Mouse (Mus musculus) kidney, postnatal 0 days (tissue): ENCODE measurements at regions not wholly inside any gene's neighbourhood (a gene's known extent, or its start where the extent isn't known, plus 50 kb on each side); places are given as distances from the start of the nearest gene placed in this dataset.
"Not testable (repeated sequence)": the region's sequence is repeated elsewhere in the genome, so short reads cannot be mapped to it uniquely, and the experiment has no call there.

Experiments
- ATAC-seq: fragments of 200-750 bp; cut with Nextera tagmentation; replicated peaks from 2 replicates; pipeline ENCODE4 v1.8.0; 2017; ENCODE audit warnings: low read depth, moderate number of reproducible peaks, moderate TSS enrichment, moderate library complexity; ENCODE audit not compliant: low FRiP score
- DNase-seq: peaks from one replicate; pipeline ENCODE4 v3.0.0-alpha.2; 2016; ENCODE audit warnings: low spot score
- H3K27ac ChIP-seq: fragments of 300-500 bp; sonication (generic); 2 replicates; pipeline ENCODE4 v1.5.1; 2014; ENCODE audit warnings: mild to moderate bottlenecking
- H3K27me3 ChIP-seq: fragments of 300-500 bp; sonication (generic); 2 replicates; pipeline ENCODE4 v1.6.1; 2014; ENCODE audit warnings: low read length, mixed read lengths; ENCODE audit not compliant: insufficient read depth
- H3K36me3 ChIP-seq: fragments of 300-500 bp; sonication (generic); 2 replicates; pipeline ENCODE4 v1.6.1; 2014; ENCODE audit warnings: low read length, mixed read lengths; ENCODE audit not compliant: insufficient read depth
- H3K4me1 ChIP-seq: fragments of 300-500 bp; sonication (generic); replicated peaks from 2 replicates; pipeline ENCODE4 v1.6.1; 2014; ENCODE audit warnings: antibody characterized with exemption, low read length, mixed read lengths; ENCODE audit not compliant: insufficient read depth
- H3K4me2 ChIP-seq: fragments of 300-500 bp; sonication (generic); 2 replicates; pipeline ENCODE4 v1.6.1; 2014; ENCODE audit warnings: mild to moderate bottlenecking, low read length, moderate library complexity, mixed read lengths
- H3K4me3 ChIP-seq: fragments of 300-500 bp; sonication (generic); replicated peaks from 2 replicates; pipeline ENCODE4 v1.5.1; 2014; ENCODE audit warnings: low read depth, low read length
- H3K9ac ChIP-seq: fragments of 300-500 bp; sonication (generic); 2 replicates; pipeline ENCODE4 v1.6.1; 2014; ENCODE audit warnings: low read depth, low read length
- H3K9me3 ChIP-seq: fragments of 300-500 bp; sonication (generic); replicated peaks from 2 replicates; pipeline ENCODE4 v1.6.1; 2016; ENCODE audit warnings: low read length, inconsistent platforms, mixed read lengths
- CTCF ChIP-seq: IDR thresholded peaks from 2 replicates; pipeline ENCODE4 v1.5.1; 2016; ENCODE audit warnings: antibody characterized with exemption, low read depth, mild to moderate bottlenecking, moderate library complexity
- WGBS: fragments of 180-500 bp; shearing (Covaris S2); extraction: QIAGEN DNeasy Blood & Tissue Kit; methylation state at CpG from one replicate; pipeline ENCODE4 v1.1.7; 2014; 5-methylcytosine and 5-hydroxymethylcytosine counted together

DNA sequence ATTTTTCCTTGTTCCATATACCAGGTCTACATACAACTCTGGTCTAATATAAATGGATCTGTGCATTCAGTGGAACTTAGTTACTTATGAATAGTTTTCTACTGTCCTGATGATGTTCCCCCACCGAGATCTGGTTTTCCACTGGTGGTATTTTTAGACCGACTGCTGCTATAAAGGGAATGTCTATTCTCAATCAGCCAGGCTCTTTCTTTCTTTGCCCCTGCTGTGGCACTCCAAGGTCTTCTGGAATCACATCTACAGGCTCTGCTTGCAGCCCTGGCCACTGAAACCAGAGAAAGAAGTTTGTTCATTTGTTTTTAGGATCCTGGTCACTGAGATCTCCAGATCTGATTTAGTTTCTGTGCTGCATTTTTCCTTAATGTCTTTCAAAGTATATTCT lies 810.4 kb downstream of the Abca13 start:
- no peaks in the 10 kb centered on the region for H3K27me3 ChIP-seq
- ATAC-seq (no peak), DNase-seq (no peak)
- H3K4me2 ChIP-seq = no peak overlapping the region
- no peaks in the 10 kb centered on the region for H3K9me3 ChIP-seq
- WGBS = 70% methylated on average over 2 of the region's 2 CpGs
- H3K4me1 ChIP-seq = no peaks in the 10 kb centered on the region
- H3K9ac ChIP-seq = no peak overlapping the region
- H3K27ac ChIP-seq = no peak overlapping the region
- TF ChIP-seq CTCF = no peak
- H3K4me3 ChIP-seq = no peak overlapping the region
- H3K36me3 ChIP-seq = no peaks in the 10 kb centered on the region

DNA sequence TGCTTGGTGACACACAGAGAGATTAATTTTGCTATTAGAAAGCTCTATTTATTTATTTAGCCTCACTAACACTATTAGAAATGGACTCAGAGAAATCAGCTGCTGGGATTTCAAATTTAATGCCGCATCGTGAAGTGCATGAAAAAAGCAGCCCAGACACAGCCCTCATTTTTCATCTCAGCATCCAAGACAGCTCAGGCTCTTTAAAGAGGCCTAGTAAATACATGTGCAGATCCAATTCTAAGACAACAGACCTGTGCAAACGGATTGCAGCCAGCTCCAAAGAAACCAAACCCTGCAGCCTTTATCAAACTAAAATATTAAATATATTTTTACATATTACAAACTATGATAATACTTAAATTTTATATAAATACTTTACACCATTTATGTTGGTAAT lies 815.1 kb downstream of the Abca13 start:
- no peaks in the 10 kb centered on the region for H3K36me3 ChIP-seq
- H3K27me3 ChIP-seq = no peaks in the 10 kb centered on the region
- no peaks in the 10 kb centered on the region for H3K4me1 ChIP-seq
- no peak overlapping the region for H3K9ac ChIP-seq
- H3K4me2 ChIP-seq = no peak overlapping the region
- no peak overlapping the region for H3K27ac ChIP-seq
- DNase-seq (no peak), ATAC-seq (no peak)
- no peak for TF ChIP-seq CTCF
- H3K9me3 ChIP-seq = no peaks in the 10 kb centered on the region
- no peak overlapping the region for H3K4me3 ChIP-seq
- 47% methylated on average over 3 of the region's 3 CpGs for WGBS

DNA sequence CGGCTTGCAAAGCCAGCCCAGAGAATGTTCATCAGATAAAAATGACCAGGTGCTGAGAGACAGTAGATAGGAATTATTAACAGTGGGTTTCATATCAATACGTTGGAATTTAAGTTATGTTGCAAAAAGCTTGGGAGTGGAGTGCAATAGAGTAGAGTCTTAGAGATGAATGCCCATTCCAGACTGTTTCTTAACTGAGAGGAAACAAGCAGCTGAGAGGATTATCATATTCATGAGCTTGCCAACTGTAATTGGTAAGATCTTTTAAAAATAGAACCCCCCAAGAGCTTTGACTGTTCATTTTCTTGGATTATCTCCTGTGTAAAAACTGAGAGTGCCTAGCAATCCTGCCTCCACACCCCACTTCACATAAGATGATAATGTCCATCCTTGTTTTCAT lies 854.9 kb downstream of the Abca13 start:
- Histone ChIP-seq H3K4me3 (no peak overlapping the region), H3K27ac (no peak overlapping the region), H3K9ac (no peak overlapping the region), H3K4me2 (no peak overlapping the region), H3K4me1 (no peaks in the 10 kb centered on the region), H3K9me3 (no peaks in the 10 kb centered on the region), H3K36me3 (no peaks in the 10 kb centered on the region), H3K27me3 (no peaks in the 10 kb centered on the region)
- DNase-seq = no peak
- WGBS = 60% methylated on average over 2 of the region's 2 CpGs
- TF ChIP-seq CTCF = no peak
- no peak for ATAC-seq

DNA sequence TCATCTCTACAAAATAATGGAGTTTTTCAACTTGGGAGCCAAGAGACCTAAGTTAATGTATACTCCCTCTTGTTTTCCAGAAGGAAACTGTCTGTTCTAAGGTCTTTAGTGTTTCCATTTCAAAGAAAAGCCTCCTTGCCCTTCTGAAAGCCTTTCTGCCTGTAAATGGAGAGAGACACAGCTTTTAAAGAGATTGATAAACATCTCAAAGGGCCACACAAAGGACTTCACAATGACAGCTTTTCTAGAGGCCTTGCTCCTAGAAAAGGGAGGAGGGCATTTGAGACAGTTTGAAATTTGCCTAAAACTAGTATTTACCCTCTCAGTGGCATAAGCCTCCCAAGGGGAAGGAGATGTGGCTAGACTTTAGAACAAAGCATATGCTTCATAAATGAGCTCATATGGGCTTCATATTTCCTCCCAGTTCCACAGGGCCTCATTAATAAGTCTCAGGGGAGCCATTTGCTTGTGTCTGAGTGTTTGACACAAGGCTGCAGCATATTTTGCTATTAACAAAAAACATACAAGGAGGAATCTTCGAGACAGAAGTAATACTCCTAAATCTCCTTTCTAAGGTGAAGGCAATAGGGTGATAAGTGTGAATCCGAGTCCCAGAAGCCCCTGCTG lies 860.0 kb downstream of the Abca13 start:
- no peak overlapping the region for H3K9ac ChIP-seq
- H3K36me3 ChIP-seq = no peaks in the 10 kb centered on the region
- no peaks in the 10 kb centered on the region for H3K4me1 ChIP-seq
- no peak overlapping the region for H3K4me3 ChIP-seq
- no peaks in the 10 kb centered on the region for H3K9me3 ChIP-seq
- no peak overlapping the region for H3K4me2 ChIP-seq
- no peak for TF ChIP-seq CTCF
- ATAC-seq = no peak
- no peak overlapping the region for H3K27ac ChIP-seq
- DNase-seq = no peak
- WGBS = 52% methylated on average over 2 of the region's 2 CpGs
- H3K27me3 ChIP-seq = no peaks in the 10 kb centered on the region

DNA sequence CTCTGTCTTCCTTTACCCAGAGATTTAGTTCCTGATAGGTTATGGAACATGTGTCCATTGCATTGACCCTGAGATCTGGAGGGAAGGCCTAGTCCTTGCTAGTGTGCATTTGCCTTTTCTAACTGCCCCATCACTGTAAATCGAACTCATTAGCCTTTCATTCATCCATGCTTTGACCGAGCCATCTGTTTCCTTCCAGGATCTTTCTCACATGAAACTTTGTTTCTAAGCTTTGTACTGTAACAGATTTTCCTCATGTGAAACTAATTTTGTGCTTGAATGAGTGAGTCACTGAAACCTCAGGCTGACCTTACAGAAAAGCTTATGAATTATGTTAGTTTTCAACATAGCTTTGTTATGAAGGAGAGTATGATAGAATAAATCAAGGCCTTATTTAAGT lies 880.1 kb downstream of the Abca13 start:
- TF ChIP-seq CTCF = no peak
- Histone ChIP-seq H3K27me3 (no peaks in the 10 kb centered on the region), H3K4me2 (no peak overlapping the region), H3K4me3 (no peak overlapping the region), H3K9me3 (no peaks in the 10 kb centered on the region), H3K36me3 (no peaks in the 10 kb centered on the region), H3K27ac (no peak overlapping the region), H3K9ac (no peak overlapping the region), H3K4me1 (no peaks in the 10 kb centered on the region)
- no peak for DNase-seq
- ATAC-seq = no peak
- WGBS = 69% methylated on average over 2 of the region's 2 CpGs

DNA sequence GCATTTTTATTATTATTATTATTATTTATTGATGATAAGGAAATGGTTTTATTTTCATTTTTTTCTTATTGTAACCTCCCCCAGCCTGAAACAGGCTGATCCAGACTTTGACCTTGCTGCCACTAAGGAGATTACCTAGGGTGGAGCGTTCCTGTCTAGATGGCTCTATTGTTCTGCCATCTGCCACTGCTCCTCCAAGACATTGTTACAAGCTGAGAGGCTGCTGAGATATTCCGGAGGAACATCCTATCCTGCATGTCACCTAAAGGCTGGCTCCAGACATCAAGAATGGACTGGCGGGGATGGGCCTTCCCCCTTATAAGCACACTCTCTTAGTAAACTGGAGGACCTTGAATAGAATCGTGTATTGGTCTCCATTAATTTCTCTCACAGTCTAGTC lies 896.2 kb downstream of the Abca13 start:
- no peak for ATAC-seq
- H3K27me3 ChIP-seq = no peaks in the 10 kb centered on the region
- H3K27ac ChIP-seq = no peak overlapping the region
- no peak overlapping the region for H3K9ac ChIP-seq
- H3K4me3 ChIP-seq = no peak overlapping the region
- no peak overlapping the region for H3K4me2 ChIP-seq
- H3K4me1 ChIP-seq = no peaks in the 10 kb centered on the region
- DNase-seq = no peak
- TF ChIP-seq CTCF = no peak
- no peaks in the 10 kb centered on the region for H3K36me3 ChIP-seq
- whole genome bisulfite sequencing = 81% methylated on average over 4 of the region's 4 CpGs
- H3K9me3 ChIP-seq = no peaks in the 10 kb centered on the region

DNA sequence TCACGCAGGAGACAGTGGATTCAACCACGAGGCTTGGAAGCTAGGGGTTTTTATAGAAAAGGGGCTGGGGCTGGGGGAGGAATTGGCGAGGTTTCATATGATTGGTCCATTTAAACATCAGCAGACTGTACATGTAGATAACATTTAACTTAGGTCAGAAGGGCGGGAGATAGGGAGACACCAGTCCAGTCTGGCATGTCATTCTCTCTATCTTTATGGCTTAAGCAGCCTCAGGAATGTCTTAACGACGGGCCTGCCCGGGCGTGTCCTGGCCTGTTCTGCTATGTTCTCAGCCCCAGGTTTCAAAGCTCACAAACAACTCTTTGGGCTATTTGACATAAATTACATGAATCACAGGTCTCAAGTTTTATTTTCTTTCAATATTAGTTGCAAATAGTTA lies 910.6 kb downstream of the Abca13 start:
- not testable (repeated sequence) for H3K9me3 ChIP-seq, H3K4me1 ChIP-seq, H3K36me3 ChIP-seq, H3K4me2 ChIP-seq, H3K4me3 ChIP-seq, DNase-seq, H3K9ac ChIP-seq, ATAC-seq, H3K27ac ChIP-seq, H3K27me3 ChIP-seq
- WGBS = 50% methylated on average over 8 of the region's 8 CpGs
